Mouse (Mus musculus) induced T-regulatory cell, adult 2 months (primary cell): ENCODE results near the gene Erp29.

Experiments used
- DNase-seq: peaks from one replicate; pipeline ENCODE4 v3.0.0-alpha.2; 2012; ENCODE audit warnings: low read depth

Gene Erp29

GRCm38 (mm10) chr5:121449976-121450375, 2.3 kb downstream of the Erp29 start:
- peak; percentile 90 for DNase-seq

- peak; percentile 53 for DNase-seq
Observed at GRCm38 (mm10) chr5:121448450-121448849, 3.9 kb downstream of the Erp29 start.

DNA sequence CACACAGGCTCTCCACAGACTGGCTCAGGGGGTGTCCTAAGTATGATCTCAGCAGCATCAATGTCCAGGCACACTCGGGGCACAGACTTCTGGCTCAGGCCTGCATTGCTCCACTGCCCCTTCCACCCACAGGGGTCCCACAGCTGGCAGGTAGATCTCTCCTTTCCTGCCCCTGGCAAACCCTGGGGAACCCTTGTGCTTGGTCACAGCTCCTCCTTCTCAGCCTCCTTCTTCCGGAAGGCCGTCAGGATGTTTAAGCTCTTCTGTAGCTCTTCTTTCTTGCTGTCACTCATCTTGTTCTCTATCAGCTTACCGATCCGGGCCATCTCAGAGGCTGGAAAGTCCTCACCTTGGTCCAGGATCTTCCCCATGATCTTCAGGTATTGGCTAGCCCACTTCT, 7.4 kb downstream of the Erp29 start:
- no peak for DNase-seq

GRCm38 (mm10) chr5:121443548-121443947, 8.8 kb downstream of the Erp29 start:
- peak; percentile 72 for DNase-seq

- DNase-seq: no peak
Observed at GRCm38 (mm10) chr5:121438756-121439155, 13.6 kb downstream of the Erp29 start.

- DNase-seq: no peak
Observed at GRCm38 (mm10) chr5:121438131-121438530, 14.2 kb downstream of the Erp29 start.

GRCm38 (mm10) chr5:121428954-121429353, 23.4 kb downstream of the Erp29 start:
- no peak for DNase-seq

DNA sequence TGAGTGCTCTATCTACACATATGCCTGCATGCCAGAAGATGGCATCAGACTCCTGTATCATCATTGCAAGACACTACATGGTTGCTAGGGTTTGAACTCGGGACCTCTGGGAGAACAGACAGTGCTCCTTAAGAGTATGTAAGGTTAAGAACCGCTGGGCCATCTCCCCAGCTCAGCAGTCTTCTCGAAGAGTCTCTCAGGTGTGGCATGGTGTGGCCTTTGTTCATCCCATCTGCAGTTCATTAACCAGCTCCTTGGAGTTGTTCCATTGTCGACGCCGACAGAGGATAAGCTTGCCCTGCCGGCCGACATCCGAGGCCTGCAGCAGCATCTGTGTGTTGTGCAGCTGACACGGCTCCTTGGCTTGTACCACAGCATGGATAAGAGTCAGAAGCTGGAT, 29.0 kb downstream of the Erp29 start:
- no peak for DNase-seq

DNA sequence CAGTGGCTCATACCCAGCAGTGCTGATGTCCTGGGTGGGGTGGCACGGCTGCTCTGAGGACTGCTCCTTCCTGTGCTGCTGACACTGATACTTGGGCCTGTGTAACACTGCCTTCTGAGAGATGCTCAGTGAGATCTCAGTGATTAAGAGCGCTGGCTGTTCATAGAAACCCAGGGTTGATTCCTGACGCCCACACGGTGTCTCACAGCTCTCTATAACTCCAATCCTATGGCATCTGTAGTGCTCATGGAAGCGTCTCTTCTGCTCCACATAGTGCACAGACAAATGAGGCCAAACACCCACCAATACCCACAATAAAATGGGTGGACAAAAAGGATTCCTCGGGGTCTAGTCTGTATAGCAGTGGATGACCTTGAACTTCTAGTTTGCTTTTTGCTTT, 29.5 kb downstream of the Erp29 start:
- DNase-seq: no peak

DNA sequence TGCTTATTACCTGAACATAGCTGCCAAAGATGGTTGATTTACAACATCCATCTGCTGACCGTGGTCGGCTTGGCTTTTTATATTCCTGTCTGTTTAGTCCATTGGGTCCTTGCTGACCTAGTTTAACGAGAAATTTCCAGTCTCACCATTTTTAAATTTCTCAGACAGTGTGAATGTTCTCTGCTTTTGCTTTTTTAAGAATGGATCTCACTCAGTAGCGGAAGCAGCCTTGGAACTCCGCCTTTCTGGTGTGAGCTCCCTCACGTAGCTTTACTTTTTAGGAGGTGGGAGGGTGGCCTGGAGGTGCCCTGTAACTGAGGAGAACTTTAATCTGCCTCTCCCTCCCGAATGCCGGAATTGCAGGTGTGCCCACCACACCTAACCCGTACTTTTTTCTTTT, 31.6 kb downstream of the Erp29 start:
- DNase-seq: no peak

DNA sequence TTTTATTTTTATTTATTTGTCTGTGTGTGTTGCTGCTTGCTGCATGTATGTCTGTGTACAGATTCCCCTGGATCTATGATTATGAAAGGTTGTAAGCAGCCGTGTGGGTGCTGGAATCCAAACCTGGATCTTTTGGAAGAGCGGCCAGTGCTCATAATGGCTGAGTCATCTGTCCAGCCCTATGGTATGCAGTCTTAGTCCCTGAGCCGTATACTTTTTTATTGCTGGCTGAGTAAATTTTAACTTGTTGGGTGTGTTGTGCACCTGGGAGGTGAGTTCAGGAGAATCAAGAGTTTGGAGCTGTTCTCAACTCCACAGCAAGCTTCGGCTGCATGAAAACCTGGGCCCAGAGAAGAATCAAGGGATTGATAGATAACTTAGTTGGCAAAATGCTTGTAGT, 41.3 kb downstream of the Erp29 start:
- DNase-seq: no peak

DNA sequence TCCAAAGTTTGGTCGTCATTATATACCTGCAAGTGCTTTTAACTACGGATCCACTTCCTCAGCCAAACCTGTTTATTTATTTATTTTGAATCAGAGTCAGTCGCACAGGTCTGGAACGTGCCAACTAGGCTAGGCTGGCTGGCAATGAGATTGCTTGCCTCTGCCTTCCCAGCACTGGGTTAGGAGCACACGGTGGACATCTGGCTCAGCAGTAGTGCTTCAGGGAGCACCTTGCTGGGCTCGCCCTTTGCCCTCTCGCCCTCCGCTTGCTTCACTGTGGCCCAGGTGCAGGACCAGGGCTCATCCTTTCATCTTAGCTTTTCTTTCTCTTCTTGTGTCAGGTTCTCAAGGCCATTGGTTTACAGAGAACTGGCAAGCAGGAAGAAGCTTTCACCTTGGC, 44.5 kb downstream of the Erp29 start:
- no peak for DNase-seq

DNA sequence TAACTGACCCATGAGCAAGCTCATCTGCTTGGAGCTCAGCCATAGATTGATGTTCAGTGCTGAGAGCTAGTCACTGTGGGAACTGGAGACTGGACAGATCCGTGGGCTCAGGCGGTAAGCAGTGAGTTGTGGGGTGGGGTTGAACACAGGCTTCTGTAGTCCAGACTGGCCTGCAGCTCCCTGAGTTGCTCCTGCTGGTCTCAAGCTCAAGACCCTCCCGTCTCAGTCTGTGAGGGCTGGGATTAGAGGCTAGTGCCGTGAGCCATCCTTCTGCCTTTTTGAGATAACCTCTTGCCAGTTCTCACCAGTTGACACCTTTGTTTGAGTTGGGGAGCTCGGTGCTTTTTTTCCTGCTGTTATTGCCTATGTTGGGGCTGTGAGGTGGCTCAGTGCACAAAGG, 51.5 kb downstream of the Erp29 start:
- no peak for DNase-seq

DNA sequence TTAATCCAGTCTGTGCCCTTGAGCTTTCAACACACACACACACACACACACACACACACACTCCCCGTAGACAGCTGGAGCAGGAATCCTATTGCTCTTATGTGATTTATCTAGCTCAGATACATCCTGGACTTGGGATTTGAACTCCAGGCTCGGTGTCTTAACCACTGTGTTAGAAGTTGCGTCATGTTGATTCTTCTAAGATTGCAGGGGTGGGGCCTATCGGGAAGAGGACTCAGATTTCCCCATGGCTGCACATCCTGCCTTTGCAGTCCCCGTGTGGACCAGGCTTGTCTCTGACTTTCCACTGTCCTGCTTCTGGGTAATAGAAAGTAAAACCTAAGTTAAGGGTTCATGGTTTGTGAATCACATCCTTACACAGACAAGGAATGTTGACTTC, 52.2 kb downstream of the Erp29 start:
- no peak for DNase-seq

DNA sequence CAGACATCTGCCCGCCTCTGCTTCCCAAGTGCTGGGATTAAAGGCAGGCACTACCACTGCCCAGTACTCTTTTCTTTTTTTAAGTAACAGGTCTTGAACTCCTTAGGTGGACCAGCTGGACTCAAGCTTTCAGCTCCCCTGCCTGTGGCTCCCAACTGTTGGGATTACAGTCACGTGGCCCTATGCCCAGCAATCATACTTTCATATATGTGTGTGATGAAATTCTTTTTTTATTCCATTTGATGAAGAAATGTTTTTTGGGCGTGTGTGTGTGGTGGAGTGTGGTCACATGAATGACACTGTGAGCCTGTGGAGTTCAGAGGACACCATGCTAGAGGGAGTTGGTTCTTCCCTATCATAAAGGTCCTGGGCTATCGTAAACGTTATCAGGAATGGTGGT, 52.8 kb downstream of the Erp29 start:
- no peak for DNase-seq

- peak; percentile 57 for DNase-seq
Observed at GRCm38 (mm10) chr5:121398965-121399462, 53.3 kb downstream of the Erp29 start.

DNA sequence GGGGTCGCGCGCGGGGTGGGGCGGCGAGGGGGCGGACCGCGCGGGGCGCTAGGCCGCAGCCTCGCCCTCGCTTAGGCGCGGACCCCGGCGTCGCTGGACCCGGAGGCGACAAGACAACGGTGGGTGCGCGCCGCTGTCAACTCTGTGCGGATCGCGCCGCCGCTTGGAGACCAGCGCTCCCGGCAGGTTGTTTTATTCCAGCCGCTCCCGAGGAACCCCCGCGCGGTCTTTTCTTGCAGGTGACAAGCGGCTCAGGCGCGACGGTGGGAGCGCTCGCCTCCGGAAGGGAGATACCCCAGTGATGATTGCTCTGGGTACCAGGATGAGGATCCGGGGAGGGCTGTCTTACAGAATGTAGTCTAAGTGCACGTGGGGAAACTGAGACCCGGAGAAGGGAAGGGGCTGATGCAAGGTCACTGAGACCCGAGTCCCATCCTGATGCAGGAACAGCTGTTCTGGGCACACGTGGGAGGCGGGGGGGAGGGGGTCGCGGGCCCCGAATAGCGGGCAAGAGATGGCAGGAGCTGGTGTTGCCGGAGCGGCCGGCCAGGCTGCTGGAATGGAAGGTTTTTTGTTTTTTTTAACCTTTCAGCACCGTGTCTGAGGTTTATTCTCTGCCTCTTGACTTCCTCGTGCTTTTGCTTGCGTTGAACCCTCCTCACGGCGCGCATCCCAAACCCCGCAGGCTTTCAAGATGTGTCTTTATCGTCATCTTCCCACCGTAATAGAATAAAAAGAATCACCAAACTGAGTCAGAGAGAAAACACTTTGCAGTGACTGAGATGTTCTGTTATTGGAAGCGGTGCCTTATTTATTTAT, 54.0 kb downstream of the Erp29 start:
- peak; percentile 54 for DNase-seq

DNA sequence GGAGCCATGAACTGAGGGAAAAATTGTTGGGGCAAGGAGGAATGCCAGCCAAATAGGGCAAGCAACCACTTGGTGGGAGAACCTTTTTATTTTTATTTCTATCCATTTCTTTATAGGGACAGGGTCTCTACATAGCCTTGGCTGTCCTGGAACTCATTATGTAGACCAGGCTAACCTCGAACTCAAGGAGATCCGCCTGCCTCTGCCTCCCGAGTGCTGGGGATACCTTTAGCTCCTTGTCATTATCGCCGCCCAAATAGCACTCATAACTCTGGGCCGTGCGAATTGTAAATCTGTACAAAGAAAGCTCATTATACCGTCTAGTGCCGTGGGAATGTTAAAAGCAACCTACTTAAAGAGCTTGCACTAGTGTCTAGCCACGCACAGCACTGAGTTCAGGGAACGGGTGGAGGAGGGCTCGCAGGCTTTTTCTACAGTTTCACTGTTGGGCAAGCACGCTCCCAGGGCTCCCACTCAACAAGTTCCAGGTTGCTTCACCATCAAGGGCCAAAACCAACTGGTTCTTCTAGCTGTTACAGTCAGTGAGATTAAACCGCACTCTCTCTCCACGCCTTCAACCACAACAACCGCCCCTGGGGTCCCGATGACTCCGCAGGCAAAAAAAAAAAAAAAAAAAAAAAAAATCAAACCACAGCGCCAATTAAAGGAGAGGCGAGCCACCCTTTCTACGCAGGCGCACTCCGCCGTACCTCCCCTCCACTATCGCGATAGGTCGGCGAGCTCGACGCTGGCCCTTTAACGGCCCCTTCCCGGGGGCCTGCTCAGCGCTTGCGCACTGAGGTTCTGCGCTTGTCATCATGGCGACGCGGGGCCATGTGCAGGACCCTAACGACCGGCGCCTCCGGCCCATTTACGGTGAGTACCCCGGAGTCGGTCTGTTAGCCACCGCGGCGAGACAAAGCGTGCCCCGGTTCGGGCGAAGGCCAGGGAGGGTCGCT, 54.8 kb downstream of the Erp29 start, which contains the start of gene Naa25:
Naa25 (plus strand) TSS at position 750 of the 959 bp plus-strand sequence.
- peak; percentile 99 for DNase-seq

DNA sequence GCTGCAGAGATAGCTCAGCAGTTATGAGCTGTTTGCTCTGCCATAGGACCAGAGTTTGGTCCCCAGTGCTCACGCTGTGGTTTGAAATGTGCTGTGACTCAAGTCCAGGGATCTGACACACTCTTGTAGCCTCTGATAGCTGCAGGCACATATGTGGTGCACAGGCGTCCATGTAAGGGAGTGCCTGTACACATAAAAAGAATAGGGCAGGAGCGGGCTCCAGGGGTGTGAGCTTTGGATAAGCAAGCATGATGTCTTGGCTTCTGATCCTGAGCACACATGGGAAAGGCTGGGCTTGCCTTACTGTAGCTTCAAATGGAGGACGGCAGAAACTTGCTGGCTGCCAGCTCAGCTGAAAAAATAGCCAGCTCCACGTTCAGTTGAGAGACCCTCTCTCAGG, 56.7 kb downstream of the Erp29 start:
- no peak for DNase-seq

DNA sequence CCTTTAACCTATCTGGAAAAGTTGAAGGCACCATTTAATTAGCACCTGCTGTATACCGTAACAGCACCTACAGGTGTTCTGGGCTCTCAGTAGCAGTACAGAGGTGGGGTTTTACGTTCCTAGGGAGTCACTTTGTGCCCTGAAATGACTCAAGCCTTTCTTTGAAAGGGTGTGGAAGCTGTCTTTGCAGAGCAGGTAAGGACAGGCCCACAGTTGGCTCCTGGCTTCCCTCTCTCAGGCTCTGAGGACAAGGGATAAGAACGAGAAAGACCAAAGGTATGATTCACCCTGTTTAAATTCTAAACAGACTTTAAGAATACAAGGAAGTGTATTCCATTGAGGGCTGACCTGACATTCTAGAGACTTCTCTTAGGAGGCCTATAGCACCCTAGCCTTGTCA, 58.9 kb downstream of the Erp29 start:
- no peak for DNase-seq

DNA sequence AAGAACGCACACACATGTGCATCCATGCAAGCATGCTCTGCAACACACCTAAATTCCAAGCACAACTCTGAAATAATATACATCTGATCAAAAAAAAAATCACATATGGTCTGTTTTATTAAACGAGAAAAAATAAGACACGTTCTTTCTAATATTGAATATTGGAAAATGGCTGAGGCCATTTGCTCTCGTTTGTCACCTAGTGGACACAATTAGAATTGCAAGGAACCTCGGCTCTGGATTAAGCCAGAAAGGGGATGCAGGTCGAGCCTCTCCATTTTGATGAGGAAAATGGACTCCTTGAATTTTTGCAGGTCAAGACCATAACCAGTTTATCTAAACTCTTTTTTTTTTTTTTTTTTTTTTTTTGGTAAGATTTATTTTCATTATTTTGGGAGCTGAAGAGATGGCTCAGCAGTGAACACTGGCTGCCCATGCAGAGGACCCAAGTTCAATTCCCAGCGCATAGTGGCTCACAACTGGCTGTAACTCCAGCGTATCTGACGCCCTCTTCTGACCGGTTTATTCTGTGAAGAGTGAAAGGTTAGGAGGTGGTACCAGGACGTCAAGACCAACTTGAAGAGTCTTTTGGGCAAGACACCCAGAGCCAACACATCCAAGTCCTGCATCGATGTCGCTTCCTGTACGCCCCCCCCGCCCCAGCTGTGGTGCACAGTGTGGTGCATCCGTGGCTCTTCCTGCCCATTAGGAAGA, 59.5 kb downstream of the Erp29 start:
- DNase-seq: peak; percentile 80

GRCm38 (mm10) chr5:121389691-121390090, 62.6 kb downstream of the Erp29 start:
- DNase-seq: no peak
